Mouse (Mus musculus): ENCODE data around the gene Rgs17.

- no peak for TF ChIP-seq CTCF (conservative IDR thresholded peaks at IDR 0.05; ENCODE audit: low read length)
- no peak for TF ChIP-seq NANOG (IDR thresholded peaks at IDR 0.05; ENCODE audit: borderline replicate concordance, low read length)
Observed at GRCm38 (mm10) chr10:5806996-5807395, 115.2 kb downstream of the Rgs17 start.

All from E14TG2a.4 (cell line).